Mouse (Mus musculus) hindlimb bud, embryonic 11.5 days (tissue): Measurements from ENCODE around the gene Apol7a.

Source experiments
- DNase-seq: peaks from one replicate; pipeline ENCODE4 v3.0.0-alpha.2; 2012; ENCODE audit warnings: low read depth, low spot score; ENCODE audit errors: extremely low spot score

The Apol7a gene

DNA sequence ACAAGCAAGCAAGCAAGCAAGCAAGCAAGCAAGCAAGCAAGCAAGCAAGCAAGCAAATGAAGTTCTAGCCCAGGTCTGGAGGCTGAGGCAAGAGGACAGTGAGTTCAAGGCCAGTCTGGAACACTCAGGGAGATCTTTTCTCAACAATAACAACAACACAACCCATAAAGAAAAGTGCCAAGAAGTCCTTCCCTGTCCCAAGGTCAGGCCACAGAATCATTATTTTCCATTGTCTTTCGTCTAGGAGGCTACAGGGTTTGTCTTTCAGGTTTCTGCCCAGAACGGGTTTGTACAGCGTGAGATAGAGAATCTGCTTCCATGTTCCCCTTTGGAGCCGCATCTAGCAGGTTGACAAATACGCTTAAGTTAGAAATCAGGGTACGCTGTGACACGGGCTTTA is 48.8 kb downstream of the Apol7a start:
- no peak for DNase-seq

DNA sequence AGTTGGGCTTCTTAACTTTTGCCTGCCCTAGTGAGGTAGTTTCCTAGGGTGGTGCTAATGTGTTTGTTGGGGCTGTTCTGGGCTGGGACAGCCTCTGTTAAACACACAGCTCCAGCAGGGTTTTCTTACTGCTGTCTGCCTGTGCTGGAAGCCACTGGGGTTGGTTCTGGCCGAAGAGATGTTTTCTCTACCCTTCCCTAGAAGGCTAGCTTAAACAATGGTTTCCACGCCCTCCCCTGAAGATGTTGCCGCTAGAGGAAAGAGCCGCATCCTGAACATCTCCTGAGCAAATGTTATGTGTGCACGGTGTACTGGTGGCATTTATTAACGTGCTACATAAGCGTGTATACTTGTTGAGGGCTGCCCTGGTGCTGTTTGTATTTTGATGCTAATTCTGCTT is 50.8 kb downstream of the Apol7a start:
- DNase-seq, result no peak

DNA sequence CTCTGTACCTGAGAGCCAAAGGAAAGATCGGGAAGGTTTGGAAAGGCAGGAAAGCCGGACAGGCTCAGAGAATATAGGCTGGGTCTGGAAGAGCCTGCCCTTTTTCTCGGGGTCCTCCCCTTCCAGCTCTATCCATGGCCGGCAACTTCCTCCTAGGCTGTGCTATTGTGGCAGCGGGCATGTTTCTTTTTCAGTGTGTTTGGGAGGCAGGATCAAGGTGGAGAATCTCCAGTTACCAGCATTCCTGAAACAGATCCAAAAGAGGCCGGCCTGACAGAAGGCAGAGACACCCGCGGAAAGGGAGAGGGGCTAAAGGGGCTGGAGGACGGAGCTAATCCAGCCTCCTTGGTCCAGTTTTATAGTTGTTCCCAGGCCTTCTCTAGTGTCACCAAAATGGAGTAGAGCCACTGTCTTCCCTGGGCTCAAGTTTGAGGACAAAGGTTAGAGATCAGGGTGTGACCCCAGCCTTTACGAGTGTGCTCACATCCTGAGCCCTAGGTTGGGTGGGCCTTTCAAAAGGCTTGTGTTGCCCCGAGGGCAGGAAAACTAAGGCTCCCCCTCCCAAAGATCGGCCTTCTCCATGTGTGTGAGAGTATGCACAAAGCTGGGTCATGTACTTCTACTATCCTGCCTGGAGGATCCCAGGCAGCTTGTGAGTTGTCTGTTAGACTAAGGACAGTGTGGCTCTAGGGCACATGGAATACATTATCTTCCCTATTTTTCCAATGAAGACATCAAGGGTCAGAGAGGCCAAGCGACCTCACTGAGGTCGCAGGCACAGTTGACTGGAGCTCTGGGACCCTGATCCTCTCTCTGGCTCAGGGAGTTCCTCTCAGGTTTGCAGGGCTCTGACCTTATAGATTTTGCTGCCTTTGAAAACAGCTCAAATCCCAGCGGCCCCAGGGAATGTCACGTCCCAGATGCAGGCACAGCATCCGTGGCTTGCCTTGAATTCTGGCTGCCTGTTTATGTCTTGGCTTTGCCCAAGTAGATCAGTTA is 54.5 kb downstream of the Apol7a start:
- DNase-seq, result no peak

DNA sequence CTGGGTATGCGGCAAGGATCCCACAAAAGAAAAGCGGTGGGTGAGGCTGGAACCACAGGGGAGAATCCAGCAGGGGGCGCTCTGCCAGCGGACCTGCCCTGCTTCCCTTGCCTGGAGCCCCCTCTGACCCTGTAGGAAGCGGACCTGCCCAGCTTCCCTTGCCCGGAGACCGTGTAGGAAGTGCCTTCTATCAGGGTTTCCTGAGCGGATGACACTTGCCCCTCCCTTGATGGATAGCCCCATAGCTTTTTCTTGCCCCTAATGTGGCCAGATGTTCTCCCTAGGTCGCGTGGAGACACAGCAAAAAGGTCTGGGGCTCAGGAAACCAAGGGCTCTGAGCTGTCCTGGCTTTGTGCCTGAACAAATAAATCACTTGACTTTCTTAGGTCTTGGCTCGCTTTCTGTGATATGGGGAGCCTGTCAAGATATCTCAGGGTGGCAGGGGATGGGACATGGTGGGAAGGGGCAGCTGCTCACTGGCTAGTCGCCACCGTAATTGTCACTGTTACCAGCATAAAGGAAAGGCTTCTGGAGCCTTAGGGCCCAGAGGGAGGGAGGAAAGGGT is 55.3 kb downstream of the Apol7a start:
- DNase-seq, result peak; percentile 56

DNA sequence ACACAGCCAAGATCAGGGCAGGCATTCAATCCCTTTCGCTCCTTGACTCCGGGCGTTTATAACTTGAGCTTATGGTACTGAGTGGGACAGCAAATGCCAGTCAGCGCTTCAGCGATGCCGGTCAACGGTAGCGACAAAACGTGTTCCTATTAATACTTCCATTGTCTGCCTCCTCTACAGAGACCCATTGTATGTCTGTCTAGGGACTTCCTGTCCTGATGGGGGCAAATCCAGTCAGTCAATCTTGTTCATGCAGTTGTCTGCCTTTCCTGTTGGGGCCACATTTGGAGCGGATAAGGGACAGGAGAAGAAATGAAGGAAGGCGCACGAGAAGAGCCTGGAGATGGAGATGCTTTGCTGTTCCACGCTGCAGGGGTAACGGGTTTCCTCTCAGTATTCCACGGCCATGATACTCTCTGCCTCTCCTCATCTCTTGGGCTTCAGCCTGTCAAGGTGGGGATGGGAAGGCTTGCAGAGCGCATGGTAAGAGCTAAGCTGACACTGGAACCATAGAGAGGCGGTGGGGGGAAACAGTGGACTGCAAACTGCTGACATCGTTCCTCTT is 55.9 kb downstream of the Apol7a start:
- no peak for DNase-seq

DNA sequence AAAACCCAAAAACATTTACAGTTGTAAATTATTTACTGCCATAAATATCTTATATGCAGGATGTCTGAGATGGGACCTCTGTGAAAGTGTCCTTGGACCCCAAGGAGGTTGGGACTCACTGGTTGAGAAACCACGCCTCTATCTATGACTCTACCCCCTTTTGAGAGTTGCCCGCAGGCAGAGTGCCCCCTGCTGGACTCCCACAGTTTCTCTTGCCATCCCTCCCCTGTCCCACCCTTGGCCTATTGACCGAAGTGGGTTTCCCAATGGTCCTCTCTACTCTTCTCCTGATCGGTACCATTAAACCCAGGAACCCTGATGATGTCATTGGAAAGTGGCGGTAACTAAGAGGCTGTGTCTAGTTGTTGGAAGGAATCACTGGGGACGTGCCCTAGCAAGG is 56.9 kb downstream of the Apol7a start:
- DNase-seq, result no peak

DNA sequence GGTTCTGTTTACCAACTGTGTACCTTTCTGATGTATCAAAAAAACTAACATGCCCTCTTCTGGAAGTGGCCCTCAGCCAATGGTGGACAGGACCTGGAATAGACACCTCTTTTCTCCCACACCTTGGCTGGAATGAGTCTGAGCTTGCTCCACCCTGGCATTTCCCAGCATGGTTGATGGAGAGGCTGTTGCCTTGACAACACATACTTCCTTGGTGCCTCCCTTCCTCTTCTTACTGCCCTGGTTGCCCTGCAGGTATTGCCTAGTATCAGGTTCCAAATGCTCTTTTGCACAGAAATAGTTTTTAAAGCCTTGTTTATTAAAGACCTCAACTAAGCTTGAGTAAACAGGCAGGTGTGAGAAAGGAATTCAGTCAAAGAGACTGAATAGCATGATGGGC is 58.3 kb downstream of the Apol7a start:
- no peak for DNase-seq

DNA sequence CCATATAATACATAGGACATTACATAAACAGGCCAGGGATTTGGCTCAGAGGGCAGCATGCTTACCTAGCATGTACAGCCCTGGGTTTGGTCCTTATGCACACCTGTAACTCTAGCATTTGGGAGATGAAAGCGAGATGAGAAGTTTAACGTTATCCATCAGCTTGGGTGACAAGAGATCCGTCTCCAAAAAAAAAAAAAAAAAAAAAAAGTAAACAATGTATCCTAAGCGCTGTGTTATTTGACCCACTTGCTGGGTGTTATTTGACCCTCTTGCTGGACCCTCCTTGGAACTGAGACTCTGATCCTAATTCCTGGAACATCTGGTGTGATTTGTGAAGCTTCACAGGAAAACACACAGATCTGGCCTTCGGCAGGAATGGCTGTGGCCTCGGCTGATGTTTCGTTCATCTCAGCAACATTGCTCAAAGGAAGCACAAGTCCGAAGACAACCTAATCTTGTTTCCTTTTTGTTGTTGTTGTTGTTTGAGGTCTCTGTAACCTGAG is 59.9 kb downstream of the Apol7a start:
- DNase-seq, result no peak

DNA sequence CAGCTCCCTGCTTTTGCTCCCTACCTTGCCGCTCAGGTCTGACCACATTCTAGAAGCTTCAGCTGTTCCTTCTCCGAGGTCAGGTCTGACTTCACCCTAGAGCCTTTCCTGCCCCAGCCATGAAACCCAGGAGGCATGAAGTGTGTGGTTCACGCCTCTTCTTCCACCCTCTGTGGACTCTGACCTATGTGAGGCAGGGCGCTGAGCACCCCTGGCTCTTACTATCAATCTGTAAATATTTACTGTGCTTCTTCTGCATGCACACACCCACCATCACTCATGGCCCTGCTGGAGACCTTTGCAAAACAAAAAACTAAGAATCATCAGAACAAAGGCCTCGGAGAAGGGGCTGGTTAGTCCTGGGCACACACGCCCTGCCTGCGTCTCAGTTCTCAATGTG is 60.5 kb downstream of the Apol7a start:
- no peak for DNase-seq
